Mouse (Mus musculus) E14TG2a.4 (cell line): ENCODE data around the gene Pacrg.

Source experiments
- CTCF ChIP-seq: conservative IDR thresholded peaks from 2 replicates; pipeline ENCODE4 v1.5.1; 2014; ENCODE audit warnings: low read length
- POU5F1 ChIP-seq: IDR thresholded peaks from 2 replicates; pipeline ENCODE4 v1.6.1; 2014; ENCODE audit warnings: low read length, borderline replicate concordance

- TF ChIP-seq CTCF: no peak
- TF ChIP-seq POU5F1: no peak
Observed at GRCm38 (mm10) chr17:10548969-10549368, 291.1 kb downstream of the Pacrg start.
